Mouse (Mus musculus): ENCODE measurements around the gene Fam160a1. TPM values are rescaled to one million over a fixed set of nuclear protein-coding genes. Genes with fewer than 3 reads are reported as not detected.

Gene Fam160a1
- 8.9 and 9.3 TPM in 2 replicates for polyA plus RNA-seq (2012; rRNA removed)

DNA sequence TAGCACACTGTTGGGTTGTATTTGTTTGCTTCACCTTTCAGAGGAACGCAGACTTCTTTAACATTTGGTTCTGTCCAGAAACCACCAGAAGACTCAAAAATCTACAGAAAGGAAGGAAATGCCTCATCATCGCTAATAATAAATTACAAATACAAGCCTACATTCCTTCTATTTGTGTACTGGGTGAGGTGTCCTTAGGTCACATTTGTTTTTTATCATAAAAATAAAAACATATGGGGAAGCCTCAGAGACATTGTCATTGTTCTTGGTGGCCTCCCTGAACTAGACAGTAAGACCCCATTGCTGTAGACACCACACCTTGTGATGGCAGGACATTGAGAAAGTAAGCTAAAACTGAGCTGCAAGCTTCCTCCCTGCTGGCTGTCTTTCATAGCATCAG is at the start of gene Fam160a1:
Fam160a1 (minus strand) TSS at position 101 of the 400 bp plus-strand sequence.

Other genes starting within 250 kb of the Fam160a1 start
- gene Gatb, start 243.2 kb downstream of the Fam160a1 start, polyA plus RNA-seq (2012; rRNA removed): 1.1 TPM in 2 replicates
- gene Glt28d2, start 70.2 kb upstream of the Fam160a1 start, polyA plus RNA-seq (2012; rRNA removed): 0.98 and 1.1 TPM in 2 replicates
- gene Gm37240, start 70.2 kb upstream of the Fam160a1 start, polyA plus RNA-seq (2012; rRNA removed): 19.3 and 34.8 TPM in 2 replicates
- 34.4 and 35.2 TPM in 2 replicates for gene Sh3d19, start 153.8 kb upstream of the Fam160a1 start, polyA plus RNA-seq (2012; rRNA removed)
- gene Prss48, start 185.2 kb upstream of the Fam160a1 start, polyA plus RNA-seq (2012; rRNA removed): not detected in 2 replicates

Data from stomach, adult 2 months (tissue).